Mouse (Mus musculus) myocyte (in vitro differentiated cells): Measurements from ENCODE around the gene Disp1.

Experiments used
- E2F4 ChIP-seq: IDR thresholded peaks from one replicate; pipeline ENCODE4 v1.6.1; 2011; ENCODE audit warnings: mild to moderate bottlenecking, control low read depth, moderate library complexity; ENCODE audit not compliant: insufficient read depth
- MYOD1 ChIP-seq, 3 experiments: IDR thresholded peaks; one replicate each; pipeline ENCODE4 v1.6.1; 2011; ENCODE audit warnings: control low read depth in 2 of 3, low read depth in 2 of 3, mild to moderate bottlenecking in 2 of 3, moderate library complexity in 1 of 3; ENCODE audit not compliant: insufficient read length in 2 of 3, control insufficient read depth in 1 of 3
- POLR2A ChIP-seq: IDR thresholded peaks from one replicate; pipeline ENCODE4 v1.6.1; 2011; ENCODE audit warnings: low read depth, mild to moderate bottlenecking, control low read depth, moderate library complexity; ENCODE audit not compliant: insufficient read length
- POLR2AphosphoS2 ChIP-seq: IDR thresholded peaks from one replicate; pipeline ENCODE4 v1.6.1; 2011; ENCODE audit warnings: low read depth, control low read depth; ENCODE audit not compliant: insufficient read length
- USF1 ChIP-seq: IDR thresholded peaks from one replicate; pipeline ENCODE4 v1.6.1; 2011; ENCODE audit warnings: low read depth, mild to moderate bottlenecking, control low read depth, moderate library complexity

DNA sequence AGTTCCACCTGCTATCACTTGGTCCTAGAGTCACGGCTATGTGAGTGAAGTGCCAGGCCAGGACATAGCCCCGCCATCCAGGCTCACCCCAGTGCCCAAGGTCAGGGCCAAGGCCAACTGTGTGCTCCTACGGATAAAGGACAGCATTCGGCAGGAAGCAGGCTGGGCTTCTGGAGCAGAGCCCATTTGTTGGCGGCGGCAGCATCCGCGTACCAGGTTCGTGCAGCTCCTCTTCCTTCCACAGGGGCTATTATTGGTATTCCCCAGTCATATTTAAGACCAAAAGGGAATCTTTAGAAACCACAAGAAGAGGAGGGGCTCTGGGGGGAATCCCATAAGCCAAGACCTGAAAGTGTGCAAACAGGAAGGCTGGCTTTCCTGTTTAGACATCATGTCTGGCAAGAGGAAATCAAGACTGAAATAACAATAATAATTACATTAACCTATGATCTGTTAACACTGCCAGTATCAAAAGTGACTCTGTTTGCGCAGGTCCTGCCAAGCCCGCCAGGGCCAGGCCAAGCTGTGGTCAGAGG lies 180.4 kb downstream of the Disp1 start:
- TF ChIP-seq POLR2A (no peak), POLR2AphosphoS2 (no peak), MYOD1 (IDR thresholded peaks at IDR 0.05; ENCODE audit: control insufficient read depth in 1 of 3, insufficient read length in 2 of 3, low read depth in 2 of 3) (no peak), USF1 (no peak), E2F4 (no peak)
